Mouse (Mus musculus) gastrocnemius, adult 2 months (tissue): ENCODE measurements at regions not wholly inside any gene's neighbourhood (a gene's known extent, or its start where the extent isn't known, plus 50 kb on each side); places are given as distances from the start of the nearest gene placed in this dataset.
"Not testable (repeated sequence)": the region's sequence is repeated elsewhere in the genome, so short reads cannot be mapped to it uniquely, and the experiment has no call there.

ENCODE experiments used
- DNase-seq: peaks from one replicate; pipeline ENCODE4 v3.0.0; 2022
- H3K27ac ChIP-seq: fragments of 200-600 bp; 2 replicates; pipeline ENCODE4 v1.8.1; 2022; ENCODE audit warnings: mild to moderate bottlenecking
- H3K4me3 ChIP-seq: fragments of 200-600 bp; 2 replicates; pipeline ENCODE4 v1.8.1; 2022; ENCODE audit warnings: mild to moderate bottlenecking, moderate library complexity
- CTCF ChIP-seq: fragments of 200-600 bp; IDR thresholded peaks from 2 replicates; pipeline ENCODE4 v1.8.1; 2022; ENCODE audit warnings: antibody characterized with exemption, mild to moderate bottlenecking, moderate library complexity
- intact Hi-C: fragments of 180-260 bp; cut with DNase I; formaldehyde crosslinking; loops from one replicate; pipeline ENCODE4 v1.15.1; 2025

DNA sequence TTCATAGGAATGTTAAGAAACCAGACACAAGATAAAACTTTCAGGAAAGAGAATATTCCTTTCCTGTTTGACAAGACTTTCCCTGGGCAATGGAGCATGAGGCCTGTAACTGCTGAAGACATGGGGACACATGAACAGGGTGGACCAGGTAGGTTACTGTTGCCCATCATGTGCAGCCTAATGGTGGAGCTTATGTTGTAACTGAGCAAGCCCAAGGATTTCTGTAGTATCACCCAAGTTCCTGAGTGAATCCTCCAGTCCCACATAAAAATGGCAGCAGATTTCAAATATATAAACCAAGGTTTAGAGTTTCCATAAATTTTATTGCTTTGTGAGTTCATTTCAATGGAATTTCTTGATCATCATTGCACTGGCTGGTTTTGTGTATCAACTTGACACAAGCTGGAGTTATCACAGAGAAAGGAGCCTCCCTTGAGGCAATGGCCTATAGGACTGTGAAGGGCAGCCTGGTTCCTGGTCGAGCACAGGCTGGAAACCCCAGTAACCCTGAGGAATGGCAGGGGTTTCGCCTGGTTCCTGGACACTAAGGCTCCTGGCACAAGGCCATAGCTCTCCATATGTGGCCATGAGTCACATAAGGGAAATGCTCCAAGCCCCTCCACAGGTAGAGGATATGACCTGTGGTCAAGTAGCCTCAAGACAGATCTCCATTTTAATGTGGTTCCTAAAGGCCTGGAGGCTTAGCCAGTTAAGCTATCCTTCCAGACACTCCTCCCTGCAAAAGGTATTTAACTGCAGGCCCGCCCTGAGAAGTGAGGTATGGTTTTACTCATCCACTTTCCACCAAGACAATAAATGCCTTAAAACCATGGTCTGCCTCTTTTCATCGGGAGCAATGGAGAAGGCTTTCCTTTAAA lies 92.9 kb upstream of the Pfn2 start:
- no peak for TF ChIP-seq CTCF
- intact Hi-C loops: no loop called here
- DNase-seq: no peak
- H3K27ac ChIP-seq: peak overlapping the region; percentile 48; the same call in 1 of the 2 replicates
- H3K4me3 ChIP-seq: no peak overlapping the region

DNA sequence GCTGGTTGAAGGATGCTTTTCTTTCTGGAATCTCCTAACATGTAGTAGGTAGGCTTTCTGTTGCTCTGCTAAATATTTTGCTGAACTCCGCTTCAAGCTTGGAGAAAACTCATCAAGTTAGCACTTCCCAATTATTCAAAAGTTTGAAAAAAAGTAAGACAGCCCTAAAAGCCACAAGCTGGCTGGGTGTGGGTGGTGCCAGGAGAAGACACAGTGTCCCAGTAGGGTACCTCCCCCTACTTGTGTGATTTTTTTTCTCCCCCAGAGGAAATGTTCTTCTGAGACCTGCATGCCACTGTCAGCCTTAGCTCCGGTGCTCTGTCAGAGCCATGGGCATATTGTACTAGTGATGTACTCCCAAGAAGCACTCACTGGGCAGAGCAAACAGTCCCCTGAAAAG lies 96.8 kb upstream of the Pfn2 start:
- intact Hi-C loops: no loop called here
- DNase-seq: no peak
- Histone ChIP-seq H3K4me3 (no peak overlapping the region), H3K27ac (no peak overlapping the region)
- no peak for TF ChIP-seq CTCF

DNA sequence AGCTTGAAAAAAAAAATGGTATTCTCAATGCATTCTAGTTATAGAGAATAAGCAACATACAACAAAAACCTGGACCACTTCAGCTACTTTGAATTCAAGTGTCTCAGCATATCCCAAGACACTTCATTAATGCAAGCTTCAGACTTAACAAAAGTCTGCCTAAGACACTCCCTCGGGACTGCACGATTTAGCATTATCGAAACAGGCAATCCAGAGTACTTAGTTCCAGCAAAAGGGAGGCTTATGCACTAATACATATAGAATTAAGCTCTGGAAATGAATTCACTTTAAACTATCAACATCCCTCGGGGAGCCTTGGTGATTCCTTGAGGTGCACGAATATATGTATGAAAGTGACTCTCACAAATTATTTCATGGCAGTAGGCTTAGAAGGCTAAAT lies 97.9 kb upstream of the Pfn2 start:
- no peak for TF ChIP-seq CTCF
- no peak overlapping the region for H3K4me3 ChIP-seq
- H3K27ac ChIP-seq: no peak overlapping the region
- intact Hi-C loops: no loop called here
- no peak for DNase-seq

DNA sequence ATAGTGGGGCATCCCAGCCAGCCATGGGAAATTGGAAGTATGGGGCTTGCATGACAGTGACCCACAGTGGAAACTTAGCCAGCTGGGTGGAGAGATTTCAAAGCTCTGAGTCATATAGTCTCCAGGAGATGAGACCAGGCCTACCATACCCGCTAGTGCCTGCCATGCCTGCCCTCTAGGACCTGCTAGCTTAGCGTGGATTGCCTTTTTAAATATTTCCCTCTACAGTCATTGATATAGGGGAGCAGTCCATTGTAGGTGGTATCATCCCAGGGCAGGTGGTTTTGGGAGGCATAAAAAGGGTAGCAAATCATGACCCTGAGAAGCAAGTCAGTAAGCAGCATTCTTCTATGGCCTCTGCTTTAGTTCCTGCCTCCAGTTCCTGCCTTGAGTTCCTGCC lies 99.5 kb upstream of the Pfn2 start:
- DNase-seq: no peak
- H3K4me3 ChIP-seq: no peak overlapping the region
- TF ChIP-seq CTCF: no peak
- intact Hi-C loops: no loop called here
- peak overlapping the region; percentile 38; the same call in 1 of the 2 replicates for H3K27ac ChIP-seq

DNA sequence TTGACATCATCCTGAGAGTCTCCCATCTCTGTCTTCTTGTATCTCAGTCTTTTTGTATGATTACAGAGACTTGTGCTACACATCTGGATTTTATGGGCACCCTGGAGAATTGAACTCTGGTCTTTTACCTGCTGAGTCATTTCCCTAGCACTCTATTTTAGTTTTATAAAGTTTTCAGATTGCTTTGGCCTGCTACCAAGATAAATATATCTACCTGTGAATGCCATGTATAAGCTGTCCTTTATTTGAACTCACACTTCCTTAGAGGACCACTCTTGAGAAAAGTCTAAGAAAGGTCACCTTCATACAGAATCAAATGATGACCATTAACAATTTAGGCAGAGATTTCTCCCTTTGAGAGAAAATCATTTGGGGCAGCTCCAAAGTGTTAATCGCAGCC lies 100.8 kb upstream of the Pfn2 start:
- intact Hi-C loops: no loop called here
- peak overlapping the region; percentile 95 for H3K27ac ChIP-seq
- no peak for DNase-seq
- TF ChIP-seq CTCF: no peak
- no peak overlapping the region for H3K4me3 ChIP-seq

DNA sequence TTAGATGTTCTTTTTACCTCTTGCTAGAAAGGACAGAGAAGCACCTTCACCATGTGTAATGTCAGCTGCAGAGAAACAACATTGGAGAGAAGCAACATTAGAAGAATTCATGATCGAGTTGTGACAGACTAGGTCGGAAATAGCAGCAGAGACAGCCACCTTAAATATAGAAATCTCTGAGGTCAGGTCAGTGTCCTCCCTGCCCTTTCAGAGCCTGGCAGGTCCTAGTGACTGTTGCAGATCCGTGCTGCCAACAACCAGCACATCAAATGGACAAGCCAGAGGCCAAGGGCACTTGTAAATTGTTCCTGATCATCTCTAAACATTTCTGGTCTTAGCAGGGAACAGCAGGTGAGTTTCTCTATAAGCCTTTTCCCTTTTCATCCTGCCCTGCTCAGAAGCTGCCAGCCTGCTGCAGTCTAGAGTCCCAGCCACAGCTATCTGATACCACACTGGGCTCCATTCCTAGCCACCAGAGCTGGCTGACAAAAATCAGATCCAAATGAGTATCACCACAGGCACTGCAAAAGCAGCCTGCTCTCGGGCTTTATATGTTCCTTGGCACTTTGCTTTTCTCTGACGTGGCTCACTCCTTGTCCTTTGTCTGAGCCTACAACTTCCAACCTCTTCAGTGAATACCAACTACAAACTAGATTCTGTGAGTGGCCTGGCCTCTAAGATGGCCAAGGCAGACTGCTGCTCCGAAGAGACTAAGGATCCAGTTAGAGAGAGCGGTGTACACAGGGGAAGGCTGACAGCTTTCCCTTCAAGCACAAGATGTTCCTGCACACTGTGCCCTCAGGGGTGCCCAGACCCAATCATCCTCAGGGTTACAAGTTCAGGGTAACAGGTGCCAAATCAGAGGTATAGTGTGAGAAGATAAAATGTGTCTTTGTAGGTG lies 102.8 kb upstream of the Pfn2 start:
- H3K4me3 ChIP-seq: peak overlapping the region; percentile 52
- TF ChIP-seq CTCF: no peak
- H3K27ac ChIP-seq: peak overlapping the region; percentile 95
- intact Hi-C loops: loop anchor here (1.0 kb wide), 1 partner anchor 103 kb away; no protein-coding TSS in a partner anchor
- peak; percentile 81 for DNase-seq

DNA sequence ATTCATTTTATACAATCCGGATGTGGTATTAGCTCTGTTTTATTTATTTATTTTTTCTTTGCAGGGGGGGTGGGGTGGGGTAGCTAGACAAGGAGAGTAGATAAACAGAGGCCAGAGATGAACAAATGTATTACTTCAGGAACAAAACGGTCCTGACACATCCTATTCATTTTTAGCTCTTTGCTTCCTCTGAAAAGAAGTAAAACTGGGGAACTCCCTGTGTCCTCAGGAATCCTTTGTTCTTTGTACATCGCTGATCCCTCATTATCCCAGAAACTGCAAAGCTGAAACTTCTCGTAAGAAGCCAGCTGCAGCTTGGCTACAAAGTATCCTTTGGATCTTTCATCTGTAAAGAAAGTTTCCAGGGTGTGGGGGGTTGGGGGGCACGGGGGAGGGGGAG lies 103.6 kb upstream of the Pfn2 start:
- intact Hi-C loops: no loop called here
- no peak for DNase-seq
- H3K4me3 ChIP-seq: peak overlapping the region; percentile 52
- TF ChIP-seq CTCF: no peak
- peak overlapping the region; percentile 95 for H3K27ac ChIP-seq

DNA sequence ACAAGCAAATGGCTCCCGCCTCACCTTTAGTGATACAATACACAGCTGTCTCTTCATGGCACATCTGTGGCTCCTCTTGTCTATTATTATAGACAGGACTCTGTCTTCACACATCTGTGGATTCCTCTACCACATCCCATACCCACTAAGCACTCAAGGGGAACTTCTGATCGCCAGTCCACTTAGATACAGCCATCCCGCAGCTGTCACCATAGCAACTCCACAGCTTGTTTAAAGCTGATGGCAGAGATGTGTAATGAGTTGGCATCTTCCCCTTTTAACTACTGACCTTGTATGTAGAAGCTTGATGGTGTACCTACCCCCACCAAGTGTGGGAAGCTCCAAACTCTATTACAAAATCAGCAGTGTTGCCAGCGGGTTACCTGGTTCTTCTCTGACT lies 109.5 kb upstream of the Pfn2 start:
- Histone ChIP-seq H3K4me3 (no peak overlapping the region), H3K27ac (no peak overlapping the region)
- TF ChIP-seq CTCF: no peak
- intact Hi-C loops: loop anchor here (2.0 kb wide), 1 partner anchor 15 kb away; no protein-coding TSS in a partner anchor
- DNase-seq: no peak

DNA sequence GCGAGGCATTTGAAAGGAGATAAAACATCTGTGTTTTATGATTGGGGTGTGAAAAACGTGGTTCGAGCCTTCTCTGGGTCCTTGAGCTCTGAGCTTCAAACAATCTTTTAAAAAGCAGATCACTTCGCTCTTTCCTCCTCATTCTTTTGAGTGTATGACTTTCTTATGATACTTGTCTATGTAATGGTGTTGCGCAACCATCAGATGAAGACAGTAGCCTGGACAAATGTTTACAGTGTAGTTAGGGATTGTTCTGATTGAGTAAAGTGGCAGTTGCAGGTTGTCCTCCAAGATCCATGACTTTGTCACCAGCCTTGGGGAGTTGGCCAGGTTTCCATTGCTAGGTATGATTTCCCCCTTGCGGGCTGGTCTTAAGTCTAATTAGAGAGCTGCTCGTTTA lies 116.1 kb upstream of the Pfn2 start:
- Histone ChIP-seq H3K4me3 (no peak overlapping the region), H3K27ac (no peak overlapping the region)
- DNase-seq: no peak
- intact Hi-C loops: no loop called here
- no peak for TF ChIP-seq CTCF

DNA sequence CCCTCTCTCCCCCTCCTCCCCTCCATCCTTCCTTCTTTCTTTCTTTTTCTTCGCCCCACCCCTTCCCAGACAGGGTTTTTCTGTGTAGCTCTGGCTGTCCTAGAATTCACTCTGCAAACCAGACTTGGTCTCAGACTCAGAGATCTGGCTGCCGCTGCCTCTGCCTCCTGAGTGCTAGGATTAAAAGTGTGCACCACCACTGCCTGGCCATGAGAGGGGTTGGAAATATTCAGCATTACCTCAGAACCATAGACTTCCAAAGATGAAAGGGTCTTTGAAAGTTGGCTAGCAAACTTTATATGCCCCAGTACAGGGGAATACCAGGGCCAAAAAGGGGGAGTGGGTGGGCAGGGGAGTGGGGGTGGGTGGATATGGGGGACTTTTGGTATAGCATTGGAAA lies 122.7 kb upstream of the Pfn2 start:
- intact Hi-C loops: loop anchor here (5.0 kb wide), 1 partner anchor 152 kb away; no protein-coding TSS in a partner anchor

DNA sequence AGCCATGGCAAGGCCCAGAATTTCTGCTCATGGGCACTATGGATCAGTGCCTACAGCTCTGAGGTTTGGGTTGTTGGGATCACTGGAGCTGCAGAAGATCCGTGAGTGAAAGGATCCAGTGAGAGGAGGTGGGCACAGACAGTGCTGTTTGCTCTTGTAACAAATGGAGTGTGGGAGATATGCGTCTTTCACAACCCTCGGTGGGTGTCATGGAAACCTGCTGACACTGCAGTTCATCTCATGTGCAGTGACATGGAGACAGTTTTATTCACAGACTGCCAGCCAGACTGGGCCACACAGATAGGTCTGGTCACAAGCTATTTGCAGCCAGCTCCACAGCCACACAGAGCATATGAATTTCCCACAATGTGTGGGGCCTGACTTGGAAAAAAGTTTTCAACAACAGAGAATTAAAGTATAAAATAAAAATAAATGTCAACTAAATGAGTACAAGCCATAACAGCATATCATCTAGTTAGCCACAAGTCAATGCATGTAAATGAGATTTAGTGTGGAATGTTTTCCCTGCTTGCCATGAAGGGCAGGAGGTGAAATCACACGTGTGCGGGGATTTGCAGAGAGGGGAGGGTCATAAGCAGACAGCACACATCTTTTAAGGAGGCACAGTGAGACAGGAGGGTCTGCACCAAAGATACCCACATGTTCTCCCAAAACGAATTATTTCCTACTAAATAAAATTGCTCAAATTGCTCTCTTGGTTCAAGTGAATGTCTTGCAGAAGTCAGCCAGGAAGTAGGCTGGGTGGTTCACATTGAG lies 124.8 kb upstream of the Pfn2 start:
- Histone ChIP-seq H3K4me3 (no peak overlapping the region), H3K27ac (peak overlapping the region; percentile 91; the same call in 1 of the 2 replicates)
- TF ChIP-seq CTCF: no peak
- intact Hi-C loops: loop anchor here (2.0 to 5.0 kb wide), 2 partner anchors 16 to 150 kb away; no protein-coding TSS in a partner anchor
- DNase-seq: no peak

More for the DNA sequence above, 122.7 kb upstream of the Pfn2 start:
- not testable (repeated sequence) for H3K4me3 ChIP-seq, DNase-seq, H3K27ac ChIP-seq

DNA sequence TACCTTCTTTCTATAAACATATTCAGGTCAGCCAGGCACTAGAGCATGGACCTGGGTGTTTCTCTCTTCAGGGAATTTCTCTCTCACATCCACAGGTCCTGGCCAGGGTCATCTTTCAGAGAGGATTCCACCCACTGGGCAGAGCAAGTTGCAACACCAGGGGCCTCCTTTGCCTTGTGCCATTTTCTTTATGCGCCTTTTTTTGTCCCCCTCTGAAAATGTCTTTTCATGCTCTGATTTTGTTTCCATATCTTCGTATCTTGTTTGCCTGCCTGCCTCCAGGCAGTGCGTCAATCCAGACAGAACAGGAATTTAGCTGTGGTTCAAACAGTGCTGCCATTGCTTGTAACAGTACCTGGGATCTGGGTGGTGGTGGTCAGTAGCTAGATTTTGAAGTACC lies 125.7 kb upstream of the Pfn2 start:
- intact Hi-C loops: loop anchor here (2.0 to 5.0 kb wide), 2 partner anchors 17 to 149 kb away; no protein-coding TSS in a partner anchor
- no peak for DNase-seq

More for the DNA sequence above, 125.7 kb upstream of the Pfn2 start:
- no peak for TF ChIP-seq CTCF
- no peak overlapping the region for H3K4me3 ChIP-seq
- peak overlapping the region; percentile 91 for H3K27ac ChIP-seq
